Mouse (Mus musculus) heart, embryonic 11.5 days (tissue): Measurements from ENCODE around the gene Efna2. TPM values are rescaled to one million over a fixed set of nuclear protein-coding genes. Genes with fewer than 3 reads are reported as not detected.
A peak's percentile ranks its signal among the peaks of the same experiment; 100 is the strongest.

Experiments used
- ATAC-seq: fragments of 200-750 bp; cut with Nextera tagmentation; replicated peaks from 2 replicates; pipeline ENCODE4 v1.8.0; 2017; ENCODE audit warnings: moderate library complexity; ENCODE audit not compliant: insufficient number of reproducible peaks, low FRiP score, low TSS enrichment
- H3K27ac ChIP-seq: fragments of 300-500 bp; sonication (generic); 2 replicates; pipeline ENCODE4 v1.5.1; 2014; ENCODE audit warnings: mild to moderate bottlenecking, low read depth, low read length
- H3K27me3 ChIP-seq: fragments of 300-500 bp; sonication (generic); 2 replicates; pipeline ENCODE4 v1.6.1; 2014; ENCODE audit warnings: mild to moderate bottlenecking, low read length, mixed read lengths; ENCODE audit not compliant: control insufficient read depth, insufficient read depth
- H3K36me3 ChIP-seq: fragments of 300-500 bp; sonication (generic); 2 replicates; pipeline ENCODE4 v1.6.1; 2014; ENCODE audit warnings: mild to moderate bottlenecking, low read length, moderate library complexity, mixed read lengths; ENCODE audit not compliant: control insufficient read depth, insufficient read depth
- H3K4me1 ChIP-seq: fragments of 300-500 bp; sonication (generic); 2 replicates; pipeline ENCODE4 v1.6.1; 2014; ENCODE audit warnings: low read length; ENCODE audit not compliant: control insufficient read depth, insufficient read depth
- H3K4me2 ChIP-seq: fragments of 300-500 bp; sonication (generic); 2 replicates; pipeline ENCODE4 v1.6.1; 2014; ENCODE audit warnings: mild to moderate bottlenecking, moderate library complexity
- H3K4me3 ChIP-seq: fragments of 300-500 bp; sonication (generic); 2 replicates; pipeline ENCODE4 v1.5.1; 2014; ENCODE audit warnings: low read depth, low read length
- H3K9ac ChIP-seq: fragments of 300-500 bp; sonication (generic); 2 replicates; pipeline ENCODE4 v1.6.1; 2014; ENCODE audit warnings: mild to moderate bottlenecking, low read depth, low read length, moderate library complexity
- H3K9me3 ChIP-seq: fragments of 300-500 bp; sonication (generic); replicated peaks from 2 replicates; pipeline ENCODE4 v1.6.1; 2016; ENCODE audit warnings: low read length; ENCODE audit not compliant: control insufficient read depth
- WGBS: fragments of 180-500 bp; shearing (Covaris S2); extraction: QIAGEN DNeasy Blood & Tissue Kit; methylation state at CpG from one replicate; pipeline ENCODE4 v1.1.7; 2014; ENCODE audit not compliant: insufficient replicate concordance; 5-methylcytosine and 5-hydroxymethylcytosine counted together
- polyA plus RNA-seq: library from polyadenylated mRNA; unstranded; fragments of >200 nt; fragmentation: Nextera tagmentation; extraction: Ambion mirVana; gene quantifications from 2 replicates; pipeline ENCODE4 v1.2.1, GENCODE M21; 2014

Efna2 gene
- polyA plus RNA-seq, 1 experiment from 2014 or later = 13.9 TPM

DNA sequence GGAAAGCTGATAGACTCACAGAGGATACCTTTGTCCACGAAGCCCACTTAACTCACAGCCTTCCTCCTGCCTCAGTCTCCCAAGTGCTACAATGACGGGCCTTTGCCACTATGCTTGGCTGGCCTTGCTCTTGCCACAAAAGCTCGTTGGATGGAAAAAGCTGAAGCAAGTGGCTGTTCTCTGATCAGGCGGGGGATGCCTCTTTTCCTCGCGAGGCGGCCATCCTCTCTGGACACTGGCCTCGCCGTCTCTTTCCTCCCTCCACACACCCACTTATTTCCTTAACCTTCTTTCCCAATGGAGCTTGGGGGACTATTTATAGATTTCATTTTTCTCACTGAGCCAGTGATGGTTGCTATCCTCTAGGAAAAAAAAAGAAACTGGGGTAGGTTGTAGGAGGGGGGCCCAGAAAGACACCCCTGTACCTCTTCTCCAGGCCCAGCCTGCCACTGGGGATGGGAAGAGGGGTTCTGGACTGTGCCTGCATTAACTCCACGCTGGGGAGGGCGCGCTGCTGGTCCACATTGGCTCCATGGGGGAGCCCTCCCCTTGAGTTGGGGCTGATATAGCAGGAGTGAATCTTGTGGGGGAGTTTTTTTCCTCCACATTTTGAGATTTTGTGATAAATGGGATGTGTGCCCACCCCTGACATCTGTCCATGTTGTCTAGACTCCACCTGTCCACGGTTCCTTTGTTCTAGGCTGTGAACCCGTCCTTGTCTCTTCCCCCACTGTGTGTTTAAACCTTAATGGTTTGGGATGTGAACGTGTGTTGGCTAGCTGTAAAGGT, 21.9 kb upstream of the Efna2 start:
- WGBS = 57% methylated on average over 15 of the region's 15 CpGs
- Histone ChIP-seq H3K27me3 (no peaks in the 10 kb centered on the region), H3K9me3 (no peaks in the 10 kb centered on the region), H3K36me3 (peaks cover 44% of the 10 kb centered on the region), H3K4me1 (peaks cover 93% of the 10 kb centered on the region), H3K27ac (peak overlapping the region; percentile 32), H3K9ac (no peak overlapping the region), H3K4me3 (no peak overlapping the region), H3K4me2 (no peak overlapping the region)
- ATAC-seq = no peak

- Histone ChIP-seq H3K27ac (peak overlapping the region; percentile 99), H3K9me3 (no peaks in the 10 kb centered on the region), H3K9ac (peak overlapping the region; percentile 67), H3K4me1 (peaks cover 92% of the 10 kb centered on the region), H3K27me3 (no peaks in the 10 kb centered on the region), H3K36me3 (peaks cover 37% of the 10 kb centered on the region), H3K4me3 (peak overlapping the region; percentile 5; the same call in 1 of the 2 replicates), H3K4me2 (peak overlapping the region; percentile 90)
- no peak for ATAC-seq
- 13% methylated on average over 18 of the region's 18 CpGs for WGBS
These were observed 20.8 kb upstream of the Efna2 start for GRCm38 (mm10) chr10:80158307-80158986.

DNA sequence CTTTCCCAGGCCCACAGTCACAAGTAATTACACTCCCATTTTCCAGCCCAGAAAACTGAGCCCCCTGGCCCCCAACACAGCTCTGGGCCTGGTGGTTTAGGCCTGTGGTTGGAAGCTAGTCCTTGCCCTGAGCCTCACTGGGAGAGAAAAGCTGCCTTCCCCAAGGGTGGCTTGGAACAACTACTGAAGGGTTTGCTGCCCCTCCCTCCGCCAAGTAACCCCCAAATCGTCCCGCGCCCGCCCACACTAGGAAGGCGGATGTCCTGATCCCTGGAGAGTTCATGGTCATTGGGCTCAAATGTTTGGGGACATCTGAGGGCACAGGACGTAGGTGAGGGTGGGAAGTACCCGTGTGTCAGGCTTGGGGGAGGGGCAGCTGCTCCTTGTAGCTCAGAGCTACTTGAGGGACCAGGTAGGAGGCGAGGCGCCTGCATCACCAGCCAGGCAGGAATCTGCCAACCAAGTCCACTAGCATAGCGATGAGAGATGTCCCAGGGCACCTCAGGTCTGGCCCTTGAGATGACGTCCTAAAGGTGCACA, 20.2 kb upstream of the Efna2 start:
- Histone ChIP-seq H3K27me3 (no peaks in the 10 kb centered on the region), H3K9me3 (no peaks in the 10 kb centered on the region), H3K4me2 (peak overlapping the region; percentile 90), H3K27ac (peak overlapping the region; percentile 99), H3K9ac (peak overlapping the region; percentile 67), H3K4me1 (peaks cover 91% of the 10 kb centered on the region), H3K4me3 (peak overlapping the region; percentile 44), H3K36me3 (peaks cover 30% of the 10 kb centered on the region)
- ATAC-seq = peak; percentile 5; the same call in 1 of the 2 replicates
- WGBS = 6% methylated on average over 12 of the region's 12 CpGs

GRCm38 (mm10) chr10:80159561-80160454, 19.5 kb upstream of the Efna2 start:
- ATAC-seq = peak; percentile 69
- WGBS = under 1% methylated on average over 55 of the region's 55 CpGs
- Histone ChIP-seq H3K27ac (peak overlapping the region; percentile 99), H3K4me3 (peak overlapping the region; percentile 44), H3K9ac (peak overlapping the region; percentile 67), H3K9me3 (no peaks in the 10 kb centered on the region), H3K4me1 (peaks cover 91% of the 10 kb centered on the region), H3K4me2 (peak overlapping the region; percentile 90), H3K36me3 (peaks cover 23% of the 10 kb centered on the region), H3K27me3 (no peaks in the 10 kb centered on the region)

- Histone ChIP-seq H3K4me3 (peak overlapping the region; percentile 44), H3K9ac (peak overlapping the region; percentile 65), H3K9me3 (no peaks in the 10 kb centered on the region), H3K4me2 (peak overlapping the region; percentile 90), H3K4me1 (peaks cover 91% of the 10 kb centered on the region), H3K27me3 (no peaks in the 10 kb centered on the region), H3K36me3 (peaks cover 14% of the 10 kb centered on the region), H3K27ac (peak overlapping the region; percentile 99)
- peak; percentile 1; the same call in 1 of the 2 replicates for ATAC-seq
- under 1% methylated on average over 33 of the region's 33 CpGs for WGBS
These were observed 18.6 kb upstream of the Efna2 start for GRCm38 (mm10) chr10:80160455-80161371.

GRCm38 (mm10) chr10:80161522-80162242, 17.6 kb upstream of the Efna2 start:
- Histone ChIP-seq H3K36me3 (peaks cover 5% of the 10 kb centered on the region), H3K4me3 (peak overlapping the region; percentile 44), H3K4me1 (peaks cover 89% of the 10 kb centered on the region), H3K4me2 (peak overlapping the region; percentile 90), H3K9ac (peak overlapping the region; percentile 65), H3K27me3 (no peaks in the 10 kb centered on the region), H3K9me3 (no peaks in the 10 kb centered on the region), H3K27ac (peak overlapping the region; percentile 99)
- ATAC-seq = no peak
- WGBS = 7% methylated on average over 7 of the region's 7 CpGs

DNA sequence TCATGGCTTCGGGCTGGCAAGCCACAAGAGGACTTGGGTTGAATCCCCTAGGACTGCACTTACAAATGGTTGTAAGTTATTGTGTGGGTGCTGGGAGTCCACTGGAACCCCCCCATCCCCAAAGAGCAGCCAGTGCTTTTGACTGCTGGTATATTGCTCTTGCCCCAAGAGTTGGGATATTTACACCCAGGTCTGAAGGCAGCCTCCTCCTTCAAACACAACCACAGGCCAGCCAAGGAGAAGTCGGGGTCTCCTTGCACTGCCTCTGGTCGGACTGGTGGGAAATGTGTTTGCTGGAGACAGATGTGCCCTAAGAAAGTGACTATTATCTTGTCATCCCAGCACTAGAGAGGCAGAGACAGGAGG, 17.1 kb upstream of the Efna2 start:
- ATAC-seq = no peak
- no peak overlapping the region for H3K9ac ChIP-seq
- H3K36me3 ChIP-seq = no peaks in the 10 kb centered on the region; the same call in 1 of the 2 replicates
- no peaks in the 10 kb centered on the region for H3K9me3 ChIP-seq
- WGBS = 74% methylated on average over 3 of the region's 3 CpGs
- peak overlapping the region; percentile 99 for H3K27ac ChIP-seq
- H3K4me1 ChIP-seq = peaks cover 87% of the 10 kb centered on the region
- H3K4me3 ChIP-seq = no peak overlapping the region
- H3K4me2 ChIP-seq = no peak overlapping the region; the same call in 1 of the 2 replicates
- no peaks in the 10 kb centered on the region for H3K27me3 ChIP-seq
